Mouse (Mus musculus) forebrain, embryonic 11.5 days (tissue): ENCODE results near the gene Gpr160. TPM values are rescaled to one million over a fixed set of nuclear protein-coding genes. Genes with fewer than 3 reads are reported as not detected.

ENCODE experiments used
- ATAC-seq: fragments of 200-750 bp; cut with Nextera tagmentation; replicated peaks from 2 replicates; pipeline ENCODE4 v1.8.0; 2017; ENCODE audit warnings: moderate TSS enrichment; ENCODE audit not compliant: low FRiP score
- DNase-seq: peaks from one replicate; pipeline ENCODE4 v3.0.0-alpha.2; 2017; ENCODE audit warnings: low spot score
- H3K27ac ChIP-seq: fragments of 300-500 bp; sonication (generic); 2 replicates; pipeline ENCODE4 v1.5.1; 2014; ENCODE audit warnings: low read depth, low read length
- H3K27me3 ChIP-seq: fragments of 300-500 bp; sonication (generic); 2 replicates; pipeline ENCODE4 v1.6.1; 2014; ENCODE audit warnings: mild to moderate bottlenecking, low read length, mixed read lengths; ENCODE audit not compliant: control insufficient read depth, insufficient read depth
- H3K36me3 ChIP-seq: fragments of 300-500 bp; sonication (generic); 2 replicates; pipeline ENCODE4 v1.6.1; 2014; ENCODE audit warnings: mild to moderate bottlenecking, low read length, moderate library complexity, mixed read lengths; ENCODE audit not compliant: control insufficient read depth, insufficient read depth
- H3K4me1 ChIP-seq: fragments of 300-500 bp; sonication (generic); replicated peaks from 2 replicates; pipeline ENCODE4 v1.6.1; 2014; ENCODE audit warnings: low read length, mixed read lengths; ENCODE audit not compliant: control insufficient read depth, insufficient read depth
- H3K4me2 ChIP-seq: fragments of 300-500 bp; sonication (generic); 2 replicates; pipeline ENCODE4 v1.6.1; 2014; ENCODE audit warnings: low read depth, mild to moderate bottlenecking, low read length, moderate library complexity, mixed read lengths; ENCODE audit not compliant: severe bottlenecking
- H3K4me3 ChIP-seq: fragments of 300-500 bp; sonication (generic); 2 replicates; pipeline ENCODE4 v1.5.1; 2014; ENCODE audit warnings: low read depth, low read length
- H3K9ac ChIP-seq: fragments of 300-500 bp; sonication (generic); 2 replicates; pipeline ENCODE4 v1.6.1; 2014; ENCODE audit warnings: low read length
- H3K9me3 ChIP-seq: fragments of 300-500 bp; sonication (generic); 2 replicates; pipeline ENCODE4 v1.6.1; 2016; ENCODE audit warnings: low read length, mixed read lengths; ENCODE audit not compliant: control insufficient read depth
- WGBS: fragments of 180-500 bp; shearing (Covaris S2); extraction: QIAGEN DNeasy Blood & Tissue Kit; methylation state at CpG from one replicate; pipeline ENCODE4 v1.1.7; 2014; 5-methylcytosine and 5-hydroxymethylcytosine counted together
- polyA plus RNA-seq: library from polyadenylated mRNA; unstranded; fragments of >200 nt; fragmentation: Nextera tagmentation; extraction: Ambion mirVana; gene quantifications from 2 replicates; pipeline ENCODE4 v1.2.1, GENCODE M21; 2014

Gpr160 gene
- polyA plus RNA-seq: 1.1 and 1.4 TPM in 2 replicates

GRCm38 (mm10) chr3:30855604-30856458, at the start of gene Gpr160:
TSS of gene Gpr160 (plus strand) at chr3:30855950.
- Histone ChIP-seq H3K9ac (peak within 1 kb of the TSS; percentile 44), H3K27ac (no peak within 1 kb of the TSS), H3K4me1 (peaks cover 4% of the 10 kb centered on the region; the same call in 1 of the 2 replicates), H3K4me2 (peak within 1 kb of the TSS; percentile 96), H3K4me3 (peak within 1 kb of the TSS; percentile 52), H3K27me3 (peaks cover 17% of the 10 kb centered on the region), H3K36me3 (no peaks in the 10 kb centered on the region), H3K9me3 (no peaks in the 10 kb centered on the region)
- ATAC-seq (peak; percentile 63), DNase-seq (peak; percentile 71)
- WGBS: 1% methylated on average over 64 of the region's 75 CpGs

DNA sequence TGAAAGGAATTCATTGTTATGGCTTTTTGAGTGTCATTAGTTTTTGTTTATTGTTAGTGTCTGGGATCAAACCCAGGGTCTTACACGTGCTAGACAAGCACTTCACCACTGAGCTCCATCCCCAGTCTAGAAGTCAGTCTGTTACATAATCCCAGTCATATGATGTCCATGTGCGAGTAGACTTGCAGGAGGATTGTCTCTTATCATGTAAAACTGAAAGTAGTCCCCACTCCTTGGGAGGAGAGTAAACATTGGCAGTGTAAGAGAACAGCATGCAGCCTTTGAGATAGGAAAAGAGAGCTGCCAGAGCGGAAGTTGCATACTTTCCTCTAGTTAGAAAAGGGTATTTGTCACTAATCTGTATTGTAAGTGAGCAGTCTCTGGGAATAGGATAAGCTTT, 42.9 kb upstream of the Gpr160 start:
- 74% methylated on average over 3 of the region's 3 CpGs for WGBS
- Histone ChIP-seq H3K9me3 (no peaks in the 10 kb centered on the region), H3K4me1 (no peaks in the 10 kb centered on the region), H3K27ac (no peak overlapping the region), H3K4me3 (no peak overlapping the region), H3K4me2 (no peak overlapping the region), H3K36me3 (peaks cover 3% of the 10 kb centered on the region; the same call in 1 of the 2 replicates), H3K27me3 (no peaks in the 10 kb centered on the region), H3K9ac (no peak overlapping the region)
- no peak for ATAC-seq
- no peak for DNase-seq

DNA sequence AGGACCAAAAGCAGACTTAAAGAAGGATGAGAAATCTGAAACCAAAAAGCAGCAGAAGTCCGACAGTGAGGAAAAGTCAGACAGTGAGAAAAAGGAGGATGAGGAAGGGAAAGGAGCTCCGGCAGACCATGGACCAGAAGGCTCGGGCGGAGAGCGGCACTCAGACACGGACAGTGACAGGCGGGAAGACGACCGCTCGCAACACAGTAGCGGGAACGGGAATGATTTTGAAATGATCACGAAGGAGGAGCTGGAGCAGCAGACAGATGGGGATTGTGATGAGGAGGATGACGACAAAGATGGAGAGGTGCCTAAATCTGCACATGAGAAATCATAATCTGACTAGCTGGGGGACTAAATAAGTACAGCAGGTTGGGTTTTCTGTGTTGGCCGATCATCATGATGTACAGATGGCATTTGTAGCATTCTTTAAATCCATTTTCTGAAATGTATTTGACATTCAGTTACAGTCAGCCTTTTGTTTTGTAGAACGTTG, 37.1 kb upstream of the Gpr160 start:
- no peaks in the 10 kb centered on the region for H3K27me3 ChIP-seq
- ATAC-seq (no peak), DNase-seq (no peak)
- no peaks in the 10 kb centered on the region for H3K4me1 ChIP-seq
- H3K4me3 ChIP-seq: no peak overlapping the region
- no peak overlapping the region for H3K9ac ChIP-seq
- 97% methylated on average over 16 of the region's 16 CpGs for WGBS
- peaks cover 9% of the 10 kb centered on the region for H3K36me3 ChIP-seq
- no peak overlapping the region for H3K27ac ChIP-seq
- no peak overlapping the region for H3K4me2 ChIP-seq
- H3K9me3 ChIP-seq: no peaks in the 10 kb centered on the region

- no peak for DNase-seq
- Histone ChIP-seq H3K27me3 (no peaks in the 10 kb centered on the region), H3K9me3 (no peaks in the 10 kb centered on the region), H3K27ac (no peak overlapping the region), H3K4me3 (no peak overlapping the region), H3K9ac (no peak overlapping the region), H3K4me1 (no peaks in the 10 kb centered on the region), H3K4me2 (no peak overlapping the region), H3K36me3 (peaks cover 5% of the 10 kb centered on the region)
- ATAC-seq: no peak
- 93% methylated on average over 8 of the region's 8 CpGs for WGBS
Observed at GRCm38 (mm10) chr3:30822163-30822562, 33.6 kb upstream of the Gpr160 start.

- Histone ChIP-seq H3K27ac (no peak overlapping the region), H3K27me3 (no peaks in the 10 kb centered on the region), H3K4me2 (no peak overlapping the region), H3K4me1 (no peaks in the 10 kb centered on the region), H3K9me3 (no peaks in the 10 kb centered on the region), H3K9ac (no peak overlapping the region), H3K4me3 (no peak overlapping the region), H3K36me3 (no peaks in the 10 kb centered on the region; the same call in 1 of the 2 replicates)
- ATAC-seq: no peak
- WGBS: 94% methylated on average over 5 of the region's 5 CpGs
- DNase-seq: no peak
Observed at GRCm38 (mm10) chr3:30826069-30826468, 29.7 kb upstream of the Gpr160 start.

- H3K4me1 ChIP-seq: no peaks in the 10 kb centered on the region
- no peak overlapping the region for H3K4me2 ChIP-seq
- H3K9ac ChIP-seq: no peak overlapping the region
- H3K27ac ChIP-seq: no peak overlapping the region
- no peaks in the 10 kb centered on the region for H3K36me3 ChIP-seq
- DNase-seq (no peak), ATAC-seq (no peak)
- H3K4me3 ChIP-seq: no peak overlapping the region
- H3K27me3 ChIP-seq: no peaks in the 10 kb centered on the region
- 81% methylated on average over 15 of the region's 15 CpGs for WGBS
- H3K9me3 ChIP-seq: no peaks in the 10 kb centered on the region
Observed at GRCm38 (mm10) chr3:30831848-30832606, 23.7 kb upstream of the Gpr160 start.

- DNase-seq: no peak
- Histone ChIP-seq H3K27ac (no peak overlapping the region), H3K4me2 (no peak overlapping the region), H3K9ac (no peak overlapping the region), H3K4me3 (no peak overlapping the region), H3K27me3 (no peaks in the 10 kb centered on the region), H3K36me3 (no peaks in the 10 kb centered on the region), H3K9me3 (no peaks in the 10 kb centered on the region), H3K4me1 (no peaks in the 10 kb centered on the region)
- WGBS: 88% methylated on average over 3 of the region's 3 CpGs
- ATAC-seq: no peak
Observed at GRCm38 (mm10) chr3:30833254-30833653, 22.5 kb upstream of the Gpr160 start.

DNA sequence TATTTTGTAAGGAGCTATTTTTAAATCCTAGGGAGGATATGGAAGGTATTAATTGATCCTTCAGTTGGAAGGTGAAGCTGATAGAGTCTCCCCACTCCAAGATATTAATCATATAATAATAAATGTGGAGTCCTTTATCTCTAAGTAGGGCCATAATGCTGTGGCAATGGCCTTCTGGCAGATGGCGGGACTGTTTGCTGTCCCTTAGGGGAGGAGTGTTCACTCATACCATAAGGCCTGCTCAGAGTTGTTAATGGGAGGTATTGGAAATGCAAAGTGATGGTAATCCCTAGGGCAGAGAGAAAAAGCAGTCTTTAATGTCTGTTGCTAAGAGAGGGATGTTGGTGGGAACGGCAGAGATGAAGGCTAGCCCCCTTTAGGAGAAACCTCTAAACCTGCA, 10.0 kb upstream of the Gpr160 start:
- H3K9me3 ChIP-seq: no peaks in the 10 kb centered on the region
- ATAC-seq (no peak), DNase-seq (no peak)
- no peak overlapping the region for H3K27ac ChIP-seq
- H3K27me3 ChIP-seq: no peaks in the 10 kb centered on the region
- H3K36me3 ChIP-seq: no peaks in the 10 kb centered on the region
- no peak overlapping the region for H3K4me3 ChIP-seq
- WGBS: 82% methylated on average over 2 of the region's 2 CpGs
- no peak overlapping the region for H3K4me2 ChIP-seq
- no peak overlapping the region for H3K9ac ChIP-seq
- no peaks in the 10 kb centered on the region for H3K4me1 ChIP-seq
